Mouse (Mus musculus): ENCODE results near the gene Clip3. TPM values are rescaled to one million over a fixed set of nuclear protein-coding genes. Genes with fewer than 3 reads are reported as not detected.
A peak's percentile ranks its signal among the peaks of the same experiment; 100 is the strongest.

Clip3 gene
- total and polyA plus RNA-seq, 2 experiments from 2014 or later: 108 to 178 TPM

DNA sequence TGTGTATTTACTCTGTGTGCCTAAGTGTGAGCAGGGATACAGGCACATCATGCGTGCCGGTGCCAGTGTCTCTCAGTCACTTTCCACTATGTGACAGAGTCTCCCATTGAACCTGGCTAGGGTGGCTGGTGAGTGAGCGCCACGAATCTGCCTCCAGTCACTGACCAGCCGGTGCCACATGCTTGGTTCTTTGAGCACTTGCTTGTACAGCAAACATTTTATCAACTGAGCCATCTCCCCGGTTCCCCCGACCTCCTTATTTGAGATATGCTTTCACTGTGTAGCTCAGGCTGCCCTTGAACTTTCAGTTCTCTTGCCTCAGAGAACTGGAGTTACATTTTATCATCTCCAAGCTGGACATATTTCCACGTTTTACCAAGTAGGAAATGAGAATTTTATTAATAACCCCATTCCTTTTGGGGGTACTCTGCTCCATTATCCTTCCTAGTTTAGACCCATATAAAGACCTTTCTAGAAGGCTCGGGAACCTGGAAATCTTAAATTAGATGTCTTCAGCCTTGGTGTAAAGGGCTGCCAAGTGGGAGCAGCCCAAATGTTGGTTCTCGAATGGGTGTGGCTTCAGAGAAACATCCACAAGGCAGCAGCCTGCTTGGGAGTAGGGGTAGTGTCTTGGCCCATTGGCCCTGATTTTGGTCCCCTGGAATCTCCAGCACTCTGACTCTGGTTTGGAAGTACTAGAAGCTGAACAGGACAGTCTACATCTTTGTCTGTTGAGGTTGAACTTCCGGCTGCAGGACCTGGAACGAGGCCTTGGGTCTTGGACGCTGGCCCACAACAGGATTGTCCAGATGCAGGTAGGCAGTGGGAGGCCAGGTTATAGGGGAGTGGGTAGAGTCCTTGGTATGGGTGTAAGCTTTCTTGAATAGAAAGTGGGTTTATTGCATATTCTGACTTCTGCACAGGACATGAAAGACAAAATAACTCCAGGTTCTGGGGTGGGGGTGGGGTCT is 24.3 kb downstream of the Clip3 start:
- WGBS: 76% methylated on average over 13 of the region's 13 CpGs
- Histone ChIP-seq H3K4me3 (ENCODE audit: low read depth, low read length) (no peak overlapping the region), H3K36me3 (ENCODE audit: insufficient read depth) (0 out of 2 replicates have a peak, but pooled peaks cover 2% of the 10 kb centered on the region), H3K9me3 (ENCODE audit: low read length) (no peaks in the 10 kb centered on the region), H3K9ac (no peak overlapping the region), H3K27me3 (ENCODE audit: insufficient read depth, low read length) (no peaks in the 10 kb centered on the region), H3K27ac (ENCODE audit: low read depth, low read length) (no peak overlapping the region), H3K4me1 (ENCODE audit: insufficient read depth) (peaks cover under 1% of the 10 kb centered on the region; the same call in 1 of the 2 replicates), H3K4me2 (ENCODE audit: low read depth) (no peak overlapping the region)
- no peak for TF ChIP-seq CTCF (IDR thresholded peaks at IDR 0.05; ENCODE audit: low read depth)
- DNase-seq: no peak
- ATAC-seq: no peak

DNA sequence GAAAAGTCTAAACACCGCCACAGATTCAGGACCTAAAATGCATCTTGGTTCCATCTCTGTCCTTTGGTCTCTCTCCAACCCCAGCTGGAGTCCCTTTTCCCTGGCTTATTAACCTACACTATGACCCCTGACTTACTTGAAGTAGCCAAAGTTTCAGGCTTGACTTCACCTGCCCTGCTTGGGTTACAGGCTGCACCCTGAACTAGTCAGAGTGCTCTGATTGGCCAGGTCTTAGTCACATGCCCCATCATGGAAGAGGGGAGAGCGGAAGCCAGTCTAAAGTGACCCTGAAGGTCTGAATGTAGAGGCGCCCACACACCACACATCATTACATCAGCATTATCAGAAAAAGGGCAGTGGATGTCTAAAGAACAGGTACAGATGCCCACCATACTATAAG is 26.6 kb downstream of the Clip3 start:
- TF ChIP-seq CTCF (IDR thresholded peaks at IDR 0.05; ENCODE audit: low read depth): no peak
- Histone ChIP-seq H3K9me3 (ENCODE audit: low read length) (no peaks in the 10 kb centered on the region), H3K36me3 (ENCODE audit: insufficient read depth) (0 out of 2 replicates have a peak, but pooled peaks cover 2% of the 10 kb centered on the region), H3K4me2 (ENCODE audit: low read depth) (no peak overlapping the region), H3K4me3 (ENCODE audit: low read depth, low read length) (no peak overlapping the region), H3K9ac (no peak overlapping the region), H3K4me1 (ENCODE audit: insufficient read depth) (peaks cover 7% of the 10 kb centered on the region), H3K27me3 (ENCODE audit: insufficient read depth, low read length) (no peaks in the 10 kb centered on the region), H3K27ac (ENCODE audit: low read depth, low read length) (no peak overlapping the region)
- no peak for DNase-seq
- 90% methylated on average over 3 of the region's 3 CpGs for WGBS
- ATAC-seq: no peak

DNA sequence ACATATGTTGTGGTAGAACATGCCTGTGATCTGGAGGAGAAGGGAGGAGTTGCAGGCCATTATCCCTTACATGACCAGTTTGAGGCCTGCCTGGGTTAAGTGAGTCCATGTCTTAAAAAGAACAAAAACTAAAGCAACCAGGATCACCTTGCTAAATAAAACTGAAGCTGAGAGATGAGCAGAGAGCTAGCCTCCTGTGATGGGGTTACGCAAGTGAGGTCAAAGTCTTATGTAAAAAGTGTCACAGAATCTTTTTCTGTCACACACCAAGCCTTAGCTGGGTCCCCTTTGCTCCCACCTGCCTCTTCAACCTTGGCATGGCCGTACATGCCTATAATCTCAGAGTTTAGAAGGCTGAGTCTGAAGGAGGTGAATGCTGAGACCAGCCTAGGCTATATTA is 29.4 kb downstream of the Clip3 start:
- H3K9ac ChIP-seq: 0 out of 2 replicates have a peak overlapping the region, but pooled peaks have one; percentile 68
- H3K27ac ChIP-seq (ENCODE audit: low read depth, low read length): no peak overlapping the region
- DNase-seq (no peak), ATAC-seq (no peak)
- H3K36me3 ChIP-seq (ENCODE audit: insufficient read depth): no peaks in the 10 kb centered on the region
- peaks cover 7% of the 10 kb centered on the region for H3K4me1 ChIP-seq (ENCODE audit: insufficient read depth)
- no peak for TF ChIP-seq CTCF (IDR thresholded peaks at IDR 0.05; ENCODE audit: low read depth)
- no peaks in the 10 kb centered on the region for H3K9me3 ChIP-seq (ENCODE audit: low read length)
- H3K4me3 ChIP-seq (ENCODE audit: low read depth, low read length): no peak overlapping the region
- 89% methylated on average over 2 of the region's 2 CpGs for WGBS
- H3K27me3 ChIP-seq (ENCODE audit: insufficient read depth, low read length): no peaks in the 10 kb centered on the region
- H3K4me2 ChIP-seq (ENCODE audit: low read depth): peak overlapping the region; percentile 80

DNA sequence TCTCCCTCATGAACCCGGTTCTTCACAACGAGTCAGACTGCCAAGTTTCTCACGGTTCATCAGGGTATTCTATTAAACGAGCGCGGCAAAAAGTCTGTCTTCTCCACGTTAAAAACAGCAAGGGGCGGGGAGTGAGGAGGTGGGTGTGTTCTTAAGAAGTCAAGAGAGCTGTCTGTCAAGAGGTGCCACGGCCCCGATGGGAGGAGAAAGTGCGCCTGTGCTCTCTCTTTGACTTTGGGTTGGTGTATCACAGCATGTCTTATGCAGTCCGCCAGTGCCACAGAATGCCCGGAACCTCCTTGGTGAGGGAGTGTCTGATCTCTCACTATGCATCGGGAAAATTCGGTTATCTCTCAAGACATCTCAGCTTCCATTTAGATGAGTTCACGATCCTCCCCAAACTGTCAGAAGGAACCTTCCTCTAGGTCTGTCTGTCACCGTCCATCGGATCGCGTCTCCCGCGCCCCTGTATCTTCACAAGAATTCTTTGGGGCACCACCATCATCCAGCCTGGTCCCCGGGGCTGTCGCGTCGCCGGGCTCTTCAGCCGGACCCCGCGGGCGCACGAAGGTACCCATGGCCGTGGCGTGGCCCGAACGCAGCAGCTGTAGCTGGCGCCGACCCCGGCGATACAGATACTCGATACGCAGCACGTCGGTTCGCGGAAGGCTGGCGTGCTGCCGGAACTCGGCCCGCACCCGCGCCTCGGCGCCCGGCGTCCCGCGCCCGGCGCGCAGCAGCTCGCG is 30.2 kb downstream of the Clip3 start, which contains the start of gene E130208F15Rik:
Gene E130208F15Rik (plus strand): TSS at position 202 of the 746 bp plus-strand sequence.
- DNase-seq: peak; percentile 72
- peaks cover 7% of the 10 kb centered on the region for H3K4me1 ChIP-seq (ENCODE audit: insufficient read depth)
- WGBS: under 1% methylated on average over 63 of the region's 63 CpGs
- no peaks in the 10 kb centered on the region for H3K9me3 ChIP-seq (ENCODE audit: low read length)
- H3K4me3 ChIP-seq (ENCODE audit: low read depth, low read length): peak within 1 kb of the TSS; percentile 71
- peak; percentile 71 for ATAC-seq
- no peak for TF ChIP-seq CTCF (IDR thresholded peaks at IDR 0.05; ENCODE audit: low read depth)
- H3K36me3 ChIP-seq (ENCODE audit: insufficient read depth): no peaks in the 10 kb centered on the region
- H3K27ac ChIP-seq (ENCODE audit: low read depth, low read length): peak within 1 kb of the TSS; percentile 77
- H3K4me2 ChIP-seq (ENCODE audit: low read depth): peak within 1 kb of the TSS; percentile 80
- peak within 1 kb of the TSS; percentile 68 for H3K9ac ChIP-seq
- no peaks in the 10 kb centered on the region for H3K27me3 ChIP-seq (ENCODE audit: insufficient read depth, low read length)

DNA sequence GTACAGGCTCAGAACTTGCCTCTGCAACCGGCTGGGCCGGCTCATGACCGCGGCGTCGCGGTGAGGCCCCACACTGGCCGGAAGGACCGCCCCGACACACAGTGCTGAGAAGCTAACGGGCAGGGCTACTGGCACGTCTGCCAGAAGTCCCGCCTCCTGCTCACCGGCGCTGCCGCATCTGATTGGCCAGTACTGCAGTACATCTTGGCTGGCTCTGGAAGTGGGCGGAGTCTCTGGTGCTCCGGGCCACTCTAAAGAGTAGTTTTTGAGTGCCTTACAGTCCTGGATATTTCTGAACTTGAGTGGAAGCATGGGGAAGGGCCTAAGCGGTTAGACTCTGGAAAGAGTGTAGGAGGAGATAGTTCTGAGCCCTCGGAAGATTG is 30.7 kb downstream of the Clip3 start:
- peak; percentile 100 for ATAC-seq
- peak overlapping the region; percentile 77 for H3K27ac ChIP-seq (ENCODE audit: low read depth, low read length)

DNA sequence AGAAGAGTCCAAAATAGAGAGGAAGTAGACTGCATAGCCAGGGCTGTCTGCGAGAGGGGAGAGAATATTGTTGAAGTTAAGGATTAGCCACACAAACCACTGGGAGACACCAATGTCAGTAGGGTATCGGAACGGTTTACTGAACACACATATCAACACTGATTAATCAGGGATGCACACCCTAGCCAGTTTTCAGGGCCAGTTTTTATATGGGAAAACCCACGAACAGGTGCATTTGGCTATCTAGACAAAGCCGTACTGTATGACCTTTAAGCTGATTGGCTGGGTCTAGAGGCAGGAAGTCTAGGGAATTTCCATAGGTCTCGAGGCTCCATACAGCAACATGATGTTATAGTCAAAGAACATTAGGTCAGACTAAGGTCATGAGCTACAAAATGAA is 31.3 kb downstream of the Clip3 start:
- TF ChIP-seq CTCF (IDR thresholded peaks at IDR 0.05; ENCODE audit: low read depth): no peak
- WGBS: 31% methylated on average over 6 of the region's 6 CpGs
- no peaks in the 10 kb centered on the region for H3K36me3 ChIP-seq (ENCODE audit: insufficient read depth)
- H3K4me2 ChIP-seq (ENCODE audit: low read depth): peak overlapping the region; percentile 80
- ATAC-seq (no peak), DNase-seq (no peak)
- peaks cover 7% of the 10 kb centered on the region for H3K4me1 ChIP-seq (ENCODE audit: insufficient read depth)
- H3K9me3 ChIP-seq (ENCODE audit: low read length): no peaks in the 10 kb centered on the region
- H3K27ac ChIP-seq (ENCODE audit: low read depth, low read length): no peak overlapping the region
- no peak overlapping the region for H3K4me3 ChIP-seq (ENCODE audit: low read depth, low read length)
- no peaks in the 10 kb centered on the region for H3K27me3 ChIP-seq (ENCODE audit: insufficient read depth, low read length)
- no peak overlapping the region for H3K9ac ChIP-seq

More for the DNA sequence above, 30.7 kb downstream of the Clip3 start:
- no peak for TF ChIP-seq CTCF (IDR thresholded peaks at IDR 0.05; ENCODE audit: low read depth)
- DNase-seq: peak; percentile 96
- peak overlapping the region; percentile 68 for H3K9ac ChIP-seq
- H3K27me3 ChIP-seq (ENCODE audit: insufficient read depth, low read length): no peaks in the 10 kb centered on the region
- 1% methylated on average over 20 of the region's 20 CpGs for WGBS
- no peaks in the 10 kb centered on the region for H3K36me3 ChIP-seq (ENCODE audit: insufficient read depth)
- H3K4me3 ChIP-seq (ENCODE audit: low read depth, low read length): peak overlapping the region; percentile 71
- no peaks in the 10 kb centered on the region for H3K9me3 ChIP-seq (ENCODE audit: low read length)
- H3K4me2 ChIP-seq (ENCODE audit: low read depth): peak overlapping the region; percentile 80
- peaks cover 7% of the 10 kb centered on the region for H3K4me1 ChIP-seq (ENCODE audit: insufficient read depth)
